Mouse (Mus musculus) cortical plate, adult 2 months (tissue): Measurements from ENCODE around the gene Serpinb1c.

Source experiments
- CTCF ChIP-seq: fragments of 200-500 bp; IDR thresholded peaks from 2 replicates; pipeline ENCODE4 v1.5.1; 2011; ENCODE audit warnings: mild to moderate bottlenecking, control low read depth, low read length; ENCODE audit not compliant: insufficient read depth; ENCODE audit errors: extremely low read depth
- POLR2A ChIP-seq: fragments of 200-500 bp; IDR thresholded peaks from 2 replicates; pipeline ENCODE4 v1.6.1; 2011; ENCODE audit warnings: mild to moderate bottlenecking, low read length, control low read depth; ENCODE audit not compliant: insufficient read depth; ENCODE audit errors: extremely low read depth

GRCm38 (mm10) chr13:32900639-32901038 is 2.6 kb upstream of the Serpinb1c start:
- TF ChIP-seq CTCF (peak; percentile 31), POLR2A (no peak)
